Mouse (Mus musculus) embryonic facial prominence, embryonic 14.5 days (tissue): ENCODE data around the gene Pgm2l1. TPM values are rescaled to one million over a fixed set of nuclear protein-coding genes. Genes with fewer than 3 reads are reported as not detected.
A peak's percentile ranks its signal among the peaks of the same experiment; 100 is the strongest.

Experiments used
- ATAC-seq: fragments of 200-750 bp; cut with Nextera tagmentation; 2 replicates; pipeline ENCODE4 v1.8.0; 2017; ENCODE audit warnings: low read depth, moderate number of reproducible peaks, moderate TSS enrichment
- DNase-seq: peaks from one replicate; pipeline ENCODE4 v3.0.0-alpha.2; 2015; ENCODE audit warnings: low spot score
- H3K27ac ChIP-seq: fragments of 300-500 bp; sonication (generic); replicated peaks from 2 replicates; pipeline ENCODE4 v1.5.1; 2014; ENCODE audit warnings: low read depth, mild to moderate bottlenecking, low read length, moderate library complexity
- H3K27me3 ChIP-seq: fragments of 300-500 bp; sonication (generic); replicated peaks from 2 replicates; pipeline ENCODE4 v1.6.1; 2014; ENCODE audit warnings: low read length; ENCODE audit not compliant: control insufficient read depth, insufficient read depth
- H3K36me3 ChIP-seq: fragments of 300-500 bp; sonication (generic); 2 replicates; pipeline ENCODE4 v1.6.1; 2014; ENCODE audit warnings: low read length, mixed read lengths; ENCODE audit not compliant: control insufficient read depth, insufficient read depth
- H3K4me1 ChIP-seq: fragments of 300-500 bp; sonication (generic); 2 replicates; pipeline ENCODE4 v1.6.1; 2014; ENCODE audit warnings: antibody characterized with exemption, low read length; ENCODE audit not compliant: control insufficient read depth, insufficient read depth
- H3K4me2 ChIP-seq: fragments of 300-500 bp; sonication (generic); 2 replicates; pipeline ENCODE4 v1.6.1; 2014; ENCODE audit warnings: low read depth, mild to moderate bottlenecking, low read length, moderate library complexity, mixed read lengths
- H3K4me3 ChIP-seq: fragments of 300-500 bp; sonication (generic); 2 replicates; pipeline ENCODE4 v1.5.1; 2014; ENCODE audit warnings: low read depth, mild to moderate bottlenecking, low read length
- H3K9ac ChIP-seq: fragments of 300-500 bp; sonication (generic); 2 replicates; pipeline ENCODE4 v1.6.1; 2014; ENCODE audit warnings: low read depth, mild to moderate bottlenecking, low read length, moderate library complexity, mixed read lengths
- H3K9me3 ChIP-seq: fragments of 300-500 bp; sonication (generic); 2 replicates; pipeline ENCODE4 v1.6.1; 2016; ENCODE audit warnings: low read length; ENCODE audit not compliant: control insufficient read depth
- WGBS: fragments of 180-500 bp; shearing (Covaris S2); extraction: QIAGEN DNeasy Blood & Tissue Kit; methylation state at CpG from one replicate; pipeline ENCODE4 v1.1.7; 2014; 5-methylcytosine and 5-hydroxymethylcytosine counted together
- polyA plus RNA-seq: library from polyadenylated mRNA; unstranded; fragments of >200 nt; fragmentation: Nextera tagmentation; extraction: Ambion mirVana; gene quantifications from 2 replicates; pipeline ENCODE4 v1.2.1, GENCODE M21; 2014

The Pgm2l1 gene
- polyA plus RNA-seq: 3.8 and 4.1 TPM in 2 replicates

DNA sequence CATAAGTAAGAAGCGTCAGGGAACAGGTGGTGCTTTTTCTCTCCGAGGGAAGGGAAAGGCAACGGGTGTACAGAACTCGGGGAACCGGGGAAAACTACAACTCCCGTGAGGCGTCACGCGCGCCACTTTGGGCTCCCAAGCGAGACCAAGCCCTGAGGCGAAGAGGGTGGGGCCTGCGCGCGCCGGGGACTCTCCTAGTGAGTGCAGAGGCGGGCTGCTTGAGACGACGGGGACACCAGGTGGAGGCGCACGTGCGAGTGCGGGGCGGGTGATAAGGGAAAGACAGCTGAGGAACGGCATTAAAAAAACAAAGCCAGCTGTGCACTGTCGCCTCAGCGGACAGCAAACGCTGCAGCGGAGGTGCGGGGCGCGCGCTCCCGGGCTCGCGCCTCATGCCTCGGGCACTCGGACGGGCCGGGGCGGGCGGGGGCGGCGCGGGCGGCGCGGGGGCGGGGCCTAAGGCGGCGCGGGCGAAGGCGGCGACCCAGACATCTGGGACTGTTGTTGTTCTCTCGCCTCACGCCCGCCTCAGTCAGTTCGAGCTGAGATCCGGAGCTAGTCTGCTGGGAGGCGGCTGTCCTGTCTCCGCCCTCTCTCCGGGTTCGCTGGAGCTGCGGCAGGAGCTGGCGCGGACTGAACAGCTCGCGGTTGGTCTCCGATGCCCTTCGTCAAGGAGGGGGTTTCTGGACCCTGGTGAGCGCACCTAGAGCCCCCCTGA is at the start of gene Pgm2l1:
TSS of gene Pgm2l1 (plus strand) at position 237 of the 718 bp plus-strand sequence.
- Histone ChIP-seq H3K4me3 (peak within 1 kb of the TSS; percentile 79), H3K36me3 (no peaks in the 10 kb centered on the region), H3K9me3 (no peaks in the 10 kb centered on the region), H3K4me2 (peak within 1 kb of the TSS; percentile 97), H3K27ac (peak within 1 kb of the TSS; percentile 80), H3K4me1 (peaks cover 4% of the 10 kb centered on the region; the same call in 1 of the 2 replicates), H3K9ac (peak within 1 kb of the TSS; percentile 75), H3K27me3 (0 out of 2 replicates have a peak, but pooled peaks cover 3% of the 10 kb centered on the region)
- DNase-seq: peak; percentile 98
- under 1% methylated on average over 25 of the region's 72 CpGs for WGBS
- peak; percentile 98 for ATAC-seq

DNA sequence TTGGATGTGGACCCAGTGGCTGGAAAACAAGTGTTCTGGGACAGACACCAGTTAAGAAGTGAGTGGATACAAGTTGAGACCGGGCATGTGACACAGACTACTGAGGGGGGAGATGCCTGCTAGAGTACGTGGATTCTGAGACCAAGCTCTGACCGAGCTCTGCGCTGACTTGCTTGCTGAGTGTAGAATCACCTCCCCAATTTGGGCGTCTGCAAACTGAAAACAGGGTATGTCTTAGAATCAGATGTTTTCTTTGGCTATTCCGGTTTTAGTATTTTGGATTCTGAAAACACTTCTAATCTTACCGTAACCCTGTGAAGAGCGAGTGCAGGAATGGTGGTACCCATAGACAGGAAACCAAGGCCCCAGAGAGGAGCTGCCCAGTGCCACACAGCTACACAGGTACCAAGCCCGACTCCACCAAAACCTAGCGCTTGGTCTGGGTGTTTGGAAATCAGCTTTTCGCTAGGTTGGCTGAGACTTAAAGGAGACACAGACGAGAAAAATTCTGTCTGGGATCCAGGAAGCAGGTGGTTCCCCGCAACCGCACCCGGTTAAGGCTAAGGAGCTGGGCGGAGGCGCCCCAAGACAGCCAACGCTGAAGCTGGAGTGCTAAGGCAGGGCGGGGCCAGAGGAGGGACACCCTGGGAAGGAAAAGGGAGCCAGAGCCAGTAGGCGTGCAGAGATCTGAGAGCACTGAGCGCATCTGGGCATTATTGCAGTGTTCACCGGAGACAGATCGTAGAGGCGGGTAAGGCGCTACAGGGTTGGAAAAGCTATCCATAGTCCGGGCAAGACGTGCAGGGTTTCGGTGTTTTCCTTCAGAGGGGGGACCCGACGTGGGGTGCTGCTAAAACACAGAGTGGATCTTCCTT is 48.9 kb upstream of the Pgm2l1 start:
- H3K4me2 ChIP-seq: peak overlapping the region; percentile 83
- no peaks in the 10 kb centered on the region for H3K9me3 ChIP-seq
- H3K36me3 ChIP-seq: no peaks in the 10 kb centered on the region
- peak overlapping the region; percentile 41; the same call in 1 of the 2 replicates for H3K9ac ChIP-seq
- peak; percentile 91 for ATAC-seq
- WGBS: 6% methylated on average over 30 of the region's 30 CpGs
- H3K27ac ChIP-seq: no peak overlapping the region
- peak; percentile 85 for DNase-seq
- peaks cover 5% of the 10 kb centered on the region for H3K4me1 ChIP-seq
- H3K27me3 ChIP-seq: peaks cover 31% of the 10 kb centered on the region
- peak overlapping the region; percentile 42 for H3K4me3 ChIP-seq

DNA sequence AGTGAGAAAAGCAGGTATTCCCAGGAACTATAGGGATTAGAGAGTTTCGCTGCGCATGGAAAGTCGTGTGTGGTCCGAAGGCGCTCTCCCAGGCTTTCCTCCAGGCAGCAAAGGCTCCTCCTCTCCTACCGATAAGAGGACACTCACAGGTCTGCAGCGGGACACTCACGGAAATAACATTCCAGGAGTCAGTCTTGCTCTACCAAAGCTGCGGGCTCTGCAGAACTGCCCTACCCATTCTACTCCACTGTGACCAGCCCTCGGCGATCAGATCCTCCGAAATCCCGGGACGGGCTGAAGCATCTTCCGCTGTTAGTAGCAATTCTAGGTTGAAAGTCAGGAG is 48.3 kb upstream of the Pgm2l1 start:
- no peaks in the 10 kb centered on the region for H3K36me3 ChIP-seq
- 4% methylated on average over 15 of the region's 15 CpGs for WGBS
- DNase-seq (peak; percentile 17), ATAC-seq (peak; percentile 26; the same call in 1 of the 2 replicates)
- peaks cover 5% of the 10 kb centered on the region for H3K4me1 ChIP-seq
- H3K4me2 ChIP-seq: peak overlapping the region; percentile 83
- no peaks in the 10 kb centered on the region for H3K9me3 ChIP-seq
- peaks cover 31% of the 10 kb centered on the region for H3K27me3 ChIP-seq
- peak overlapping the region; percentile 42 for H3K4me3 ChIP-seq
- H3K9ac ChIP-seq: peak overlapping the region; percentile 41; the same call in 1 of the 2 replicates
- H3K27ac ChIP-seq: no peak overlapping the region

DNA sequence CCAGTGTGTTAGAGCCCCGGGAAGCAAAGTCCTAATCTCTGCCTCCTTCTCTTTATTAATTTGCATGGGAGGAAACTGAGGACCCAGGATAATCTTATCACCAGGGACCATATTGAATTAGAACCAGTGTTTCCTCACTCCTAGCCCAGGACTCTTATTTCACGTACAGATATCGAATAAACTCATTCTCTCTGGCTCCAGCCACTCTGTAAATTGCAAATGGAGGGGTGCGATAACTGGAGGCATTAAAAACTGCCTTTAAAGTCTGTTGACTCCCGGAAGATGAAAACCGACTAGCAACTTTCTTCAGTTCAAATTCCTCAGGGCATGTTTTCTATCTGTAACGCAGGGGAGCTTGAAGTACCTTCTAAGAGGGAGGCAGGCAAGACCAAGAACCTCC is 47.8 kb upstream of the Pgm2l1 start:
- H3K4me1 ChIP-seq: peaks cover 5% of the 10 kb centered on the region
- peaks cover 31% of the 10 kb centered on the region for H3K27me3 ChIP-seq
- H3K36me3 ChIP-seq: no peaks in the 10 kb centered on the region
- 52% methylated on average over 7 of the region's 7 CpGs for WGBS
- no peak for ATAC-seq
- H3K9ac ChIP-seq: no peak overlapping the region; the same call in 1 of the 2 replicates
- no peak for DNase-seq
- H3K27ac ChIP-seq: no peak overlapping the region
- peak overlapping the region; percentile 42 for H3K4me3 ChIP-seq
- no peaks in the 10 kb centered on the region for H3K9me3 ChIP-seq
- peak overlapping the region; percentile 83 for H3K4me2 ChIP-seq

DNA sequence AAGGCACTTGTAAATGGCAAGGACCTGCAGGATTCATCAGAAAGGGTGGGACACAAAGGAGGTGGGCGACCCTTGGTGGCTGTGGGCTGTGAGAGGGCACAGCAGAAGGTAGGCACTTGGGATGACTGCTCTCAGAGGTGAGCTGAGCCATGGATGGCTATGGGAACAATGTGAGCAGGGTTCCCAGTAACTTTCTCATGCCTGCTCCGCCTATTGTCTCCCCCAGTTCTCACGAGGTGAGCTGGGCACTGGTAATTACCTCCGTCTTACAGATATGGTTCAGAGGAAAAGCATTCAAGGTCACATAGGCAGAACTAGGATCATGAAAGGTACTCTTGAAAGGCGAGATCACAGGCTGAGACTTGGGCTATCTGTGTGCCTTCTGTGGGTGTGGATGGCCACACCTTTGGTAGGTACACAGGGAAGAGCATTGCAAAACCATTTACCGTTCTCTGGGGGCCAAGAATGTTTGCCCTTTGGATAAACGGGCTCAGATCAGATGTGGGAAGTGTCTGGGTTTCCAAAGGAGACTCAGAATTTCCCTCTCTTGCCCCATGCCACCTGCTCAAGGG is 47.3 kb upstream of the Pgm2l1 start:
- H3K9me3 ChIP-seq: no peaks in the 10 kb centered on the region
- no peak overlapping the region for H3K27ac ChIP-seq
- no peak for ATAC-seq
- no peak for DNase-seq
- H3K27me3 ChIP-seq: peaks cover 31% of the 10 kb centered on the region
- peak overlapping the region; percentile 83; the same call in 1 of the 2 replicates for H3K4me2 ChIP-seq
- H3K9ac ChIP-seq: no peak overlapping the region; the same call in 1 of the 2 replicates
- H3K36me3 ChIP-seq: no peaks in the 10 kb centered on the region
- 71% methylated on average over 7 of the region's 7 CpGs for WGBS
- H3K4me3 ChIP-seq: no peak overlapping the region
- peaks cover 5% of the 10 kb centered on the region for H3K4me1 ChIP-seq

GRCm38 (mm10) chr7:100181176-100181575 is 46.0 kb upstream of the Pgm2l1 start:
- Histone ChIP-seq H3K4me2 (no peak overlapping the region), H3K9ac (no peak overlapping the region), H3K4me3 (no peak overlapping the region), H3K36me3 (no peaks in the 10 kb centered on the region), H3K4me1 (peaks cover 5% of the 10 kb centered on the region), H3K27me3 (peaks cover 31% of the 10 kb centered on the region), H3K27ac (no peak overlapping the region), H3K9me3 (no peaks in the 10 kb centered on the region)
- no peak for ATAC-seq
- 78% methylated on average over 2 of the region's 2 CpGs for WGBS
- DNase-seq: no peak

DNA sequence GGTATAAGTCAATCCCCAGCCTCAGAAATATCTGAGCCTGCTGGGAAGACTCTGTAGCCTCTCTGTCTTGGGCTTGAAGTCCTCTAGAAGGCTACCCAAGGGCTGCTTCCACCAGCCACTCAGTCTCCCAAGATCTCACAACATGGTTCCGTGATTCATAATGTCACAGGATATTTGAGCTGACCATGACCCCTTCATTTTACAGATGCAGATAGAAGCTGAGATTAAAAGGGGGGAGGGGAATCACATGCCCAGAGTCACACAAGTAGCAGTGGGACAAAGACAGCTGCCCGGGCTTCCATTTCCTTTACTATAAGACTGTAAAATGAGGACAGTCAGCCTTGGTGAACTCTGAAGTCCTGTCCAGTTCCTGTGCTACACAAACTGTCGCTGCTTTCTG is 45.6 kb upstream of the Pgm2l1 start:
- no peak for DNase-seq

DNA sequence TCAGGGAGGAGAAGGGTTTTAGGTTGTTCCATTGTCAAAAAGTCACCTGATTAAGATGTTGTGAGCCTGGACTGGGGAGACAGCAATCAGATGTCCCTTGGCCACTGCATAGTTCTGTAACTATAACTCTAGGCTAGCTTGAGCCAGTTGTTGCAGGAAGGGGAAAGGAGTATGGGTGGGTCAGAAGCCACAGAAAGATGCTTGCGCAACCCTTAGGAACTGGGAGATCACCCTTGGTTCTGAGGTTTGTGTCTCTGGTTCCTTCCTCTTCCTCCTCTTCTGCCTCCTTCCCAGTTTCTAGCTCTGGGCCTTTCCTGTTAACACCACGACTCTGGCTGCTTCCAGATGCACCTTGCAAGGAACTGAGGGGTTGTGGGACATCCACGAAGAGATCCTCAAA is 44.8 kb upstream of the Pgm2l1 start:
- Histone ChIP-seq H3K36me3 (no peaks in the 10 kb centered on the region), H3K9me3 (no peaks in the 10 kb centered on the region), H3K4me1 (peaks cover 5% of the 10 kb centered on the region), H3K4me2 (no peak overlapping the region), H3K27me3 (peaks cover 27% of the 10 kb centered on the region), H3K4me3 (no peak overlapping the region), H3K9ac (no peak overlapping the region), H3K27ac (no peak overlapping the region)
- ATAC-seq: no peak
- 76% methylated on average over 3 of the region's 3 CpGs for WGBS
- no peak for DNase-seq

More for the DNA sequence above, 45.6 kb upstream of the Pgm2l1 start:
- no peaks in the 10 kb centered on the region for H3K36me3 ChIP-seq
- no peak for ATAC-seq
- no peak overlapping the region for H3K4me3 ChIP-seq
- WGBS: 66% methylated on average over 3 of the region's 3 CpGs
- H3K4me1 ChIP-seq: peaks cover 5% of the 10 kb centered on the region
- H3K27ac ChIP-seq: no peak overlapping the region
- no peaks in the 10 kb centered on the region for H3K9me3 ChIP-seq
- H3K4me2 ChIP-seq: no peak overlapping the region
- peaks cover 31% of the 10 kb centered on the region for H3K27me3 ChIP-seq
- no peak overlapping the region for H3K9ac ChIP-seq
